20 mouse cellular contexts compared by ENCODE assay signal in the genomic region with DNA sequence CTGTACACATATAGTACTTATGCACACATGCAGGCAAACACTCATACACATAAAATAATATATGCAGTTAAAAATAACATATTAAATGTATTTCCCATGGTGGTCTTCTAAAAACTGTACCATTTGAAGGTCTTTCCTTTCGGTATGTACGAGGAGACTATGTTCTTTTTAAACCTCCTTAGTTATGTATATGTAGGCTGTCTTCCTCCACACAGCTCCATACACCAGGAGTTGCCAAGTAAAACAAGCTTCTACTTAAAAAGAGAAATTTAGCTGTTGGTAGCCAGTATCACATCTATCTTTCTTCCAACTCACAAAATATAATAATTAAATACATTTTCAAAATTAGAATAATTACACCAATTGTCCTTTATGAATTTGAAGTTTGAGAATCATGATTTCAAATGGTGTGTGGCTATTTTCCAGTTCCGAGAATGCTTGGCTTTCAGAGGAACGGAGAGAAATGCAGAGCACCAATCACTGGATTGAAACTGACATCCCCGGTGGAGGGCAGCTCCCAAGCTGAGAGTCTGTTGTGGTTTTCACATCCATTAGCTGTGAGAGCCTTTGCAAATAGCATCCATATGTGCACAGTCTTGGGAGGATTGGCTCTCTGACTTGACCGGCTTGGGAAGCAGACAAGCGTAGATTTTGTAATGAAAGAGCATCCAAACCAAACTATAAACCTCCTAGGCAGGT. TPM values are rescaled to one million over a fixed set of nuclear protein-coding genes. Genes with fewer than 3 reads are reported as not detected.
A peak's percentile ranks its signal among the peaks of the same experiment; 100 is the strongest.
DNase-seq lines count a peak whose midpoint lies in the region; ATAC-seq and TF ChIP-seq lines count a peak whose summit lies in the region.
"Had no signal": no experiment of that assay in that cellular context is flagged by ENCODE, and none has a peak within 500 bp of the region (broad histone marks: within the 10 kb centered on the region; RNA-seq: fewer than 3 reads in every experiment).

No protein-coding gene starts in this region.

- TF ChIP-seq CTCF in lung, adult 2 months (IDR thresholded peaks at IDR 0.05; ENCODE audit: insufficient read depth, low read length) = no peak

- no peak for ATAC-seq in heart, embryonic 13.5 days (ENCODE audit: extremely low read depth, insufficient number of reproducible peaks, low FRiP score, low TSS enrichment)
- peak; percentile 95 for ATAC-seq in embryonic facial prominence, embryonic 14.5 days (ENCODE audit: low read depth)
- peak; percentile 69; the same call in 1 of the 2 replicates for ATAC-seq in limb, embryonic 15.5 days (ENCODE audit: insufficient number of reproducible peaks, low FRiP score, low TSS enrichment, low read depth)
- ATAC-seq: forebrain, embryonic 14.5 days had no signal

- H3K36me3 ChIP-seq in heart, embryonic 13.5 days = no peaks in the 10 kb centered on the region
- no peaks in the 10 kb centered on the region for H3K36me3 ChIP-seq in embryonic facial prominence, embryonic 14.5 days (ENCODE audit: control insufficient read depth, insufficient read depth, low read length)
- H3K36me3 ChIP-seq in limb, embryonic 15.5 days = no peaks in the 10 kb centered on the region
- H3K36me3 ChIP-seq: G1E had no signal

- WGBS in heart, embryonic 13.5 days = 69% methylated on average over 7 of the region's 7 CpGs
- 28% methylated on average over 7 of the region's 7 CpGs for WGBS in embryonic facial prominence, embryonic 14.5 days
- whole genome bisulfite sequencing in limb, embryonic 15.5 days = 31% methylated on average over 7 of the region's 7 CpGs
- 76% methylated on average over 7 of the region's 7 CpGs for WGBS in lung, adult 2 months

- H3K9ac ChIP-seq in heart, embryonic 13.5 days = no peak overlapping the region
- H3K9ac ChIP-seq in embryonic facial prominence, embryonic 14.5 days (ENCODE audit: low read depth, low read length) = no peak overlapping the region
- no peak overlapping the region for H3K9ac ChIP-seq in limb, embryonic 15.5 days

- no peaks in the 10 kb centered on the region for H3K9me3 ChIP-seq in heart, embryonic 13.5 days
- H3K9me3 ChIP-seq in embryonic facial prominence, embryonic 14.5 days (ENCODE audit: control insufficient read depth, low read length) = no peaks in the 10 kb centered on the region
- H3K9me3 ChIP-seq in limb, embryonic 15.5 days = no peaks in the 10 kb centered on the region
- H3K9me3 ChIP-seq: megakaryocyte, embryonic 14.5 days had no signal

- TF ChIP-seq POLR2A in lung, adult 2 months (IDR thresholded peaks at IDR 0.05; ENCODE audit: borderline replicate concordance, extremely low read depth, low read depth, low read length) = no peak

- no peak for DNase-seq in heart, postnatal 10 days
- DNase-seq in brain, adult 2 months (ENCODE audit: low read depth, low spot score) = peak; percentile 6
- DNase-seq in embryonic facial prominence, embryonic 14.5 days (ENCODE audit: low spot score) = peak; percentile 96
- DNase-seq in left cerebral cortex, postnatal 36 days (ENCODE audit: low spot score in 2 of 2) = no peak
- DNase-seq in natural killer cell, adult 2 months (ENCODE audit: low spot score in 2 of 2) = no peak
- DNase-seq in lung, adult 2 months = no peak
- DNase-seq: adrenal gland, postnatal 36 days; cerebellum, adult 11 months; heart, postnatal 4 days; kidney, adult 8-10 months; lung, adult 18-20 months; spleen, adult 18-20 months had no signal

- peak overlapping the region; percentile 44; the same call in 1 of the 2 replicates for H3K27ac ChIP-seq in heart, embryonic 13.5 days (replicated peaks)
- peak overlapping the region; percentile 90 for H3K27ac ChIP-seq in embryonic facial prominence, embryonic 14.5 days (replicated peaks; ENCODE audit: low read depth, low read length)
- peak overlapping the region; percentile 82 for H3K27ac ChIP-seq in limb, embryonic 15.5 days
- H3K27ac ChIP-seq: stomach, postnatal 0 days had no signal

- H3K4me3 ChIP-seq in heart, embryonic 13.5 days = no peak overlapping the region
- no peak overlapping the region for H3K4me3 ChIP-seq in embryonic facial prominence, embryonic 14.5 days (ENCODE audit: low read depth, low read length)
- no peak overlapping the region for H3K4me3 ChIP-seq in limb, embryonic 15.5 days
- H3K4me3 ChIP-seq in lung, adult 2 months (replicated peaks; ENCODE audit: extremely low read depth, low read depth, low read length) = no peak overlapping the region
- H3K4me3 ChIP-seq: megakaryocyte, embryonic 14.5 days; myocyte had no signal

- H3K27me3 ChIP-seq in heart, embryonic 13.5 days (replicated peaks) = no peaks in the 10 kb centered on the region
- no peaks in the 10 kb centered on the region for H3K27me3 ChIP-seq in embryonic facial prominence, embryonic 14.5 days (replicated peaks; ENCODE audit: control insufficient read depth, insufficient read depth, low read length)
- H3K27me3 ChIP-seq in limb, embryonic 15.5 days = no peaks in the 10 kb centered on the region
- H3K27me3 ChIP-seq: megakaryocyte, embryonic 14.5 days had no signal

- intact Hi-C loops in heart, postnatal 10 days (cut with DNase I) = no loop called here
- intact Hi-C loops in left cerebral cortex, postnatal 36 days (cut with DNase I) = no loop called here

- no peak overlapping the region for H3K4me2 ChIP-seq in heart, embryonic 13.5 days
- peak overlapping the region; percentile 35 for H3K4me2 ChIP-seq in embryonic facial prominence, embryonic 14.5 days (ENCODE audit: low read depth, low read length)
- no peak overlapping the region for H3K4me2 ChIP-seq in limb, embryonic 15.5 days

- H3K4me1 ChIP-seq in heart, embryonic 13.5 days = peaks cover 18% of the 10 kb centered on the region
- peaks cover 31% of the 10 kb centered on the region for H3K4me1 ChIP-seq in embryonic facial prominence, embryonic 14.5 days (ENCODE audit: control insufficient read depth, insufficient read depth, low read length)
- H3K4me1 ChIP-seq in limb, embryonic 15.5 days = peaks cover 16% of the 10 kb centered on the region
- H3K4me1 ChIP-seq in lung, adult 2 months (ENCODE audit: control insufficient read depth, insufficient read depth, low read length) = no peaks in the 10 kb centered on the region
- H3K4me1 ChIP-seq: megakaryocyte, embryonic 14.5 days had no signal

RNA-seq across cellular contexts. Expression of a gene that starts 52.1 kb away (rescaled TPM):
- polyA plus RNA-seq in heart, embryonic 13.5 days (2015; fragmentation: Nextera tagmentation; extraction: Ambion mirVana) = 190 and 200 TPM in 2 replicates
- total RNA-seq in heart, postnatal 10 days (2021) = 100 to 1,000 TPM; 455 to 513 TPM
- polyA plus RNA-seq in embryonic facial prominence, embryonic 14.5 days (2014; fragmentation: Nextera tagmentation; extraction: Ambion mirVana) = 841 and 870 TPM in 2 replicates
- 726 and 840 TPM in 2 replicates for polyA plus RNA-seq in limb, embryonic 15.5 days (2015; fragmentation: Nextera tagmentation; extraction: Ambion mirVana)
- total RNA-seq in left cerebral cortex, postnatal 36 days (2021) = 1 to 10 TPM; 2.6 to 3.3 TPM
- 45.0 and 89.0 TPM in 2 replicates for polyA plus RNA-seq in lung, adult 2 months (2012; rRNA removed)
- total RNA-seq: common myeloid progenitor, adult 5-6 weeks had no signal
- polyA plus RNA-seq: G1E had no signal

Comparison
In these comparisons a context has a peak if more than half of its experiments do, and no peak if none do; other contexts are left out.
1. DNase-seq: peak in brain, adult 2 months (single experiment) and embryonic facial prominence, embryonic 14.5 days (single experiment); none in heart, postnatal 10 days (0 of 2), left cerebral cortex, postnatal 36 days (0 of 2), natural killer cell, adult 2 months (0 of 2) and lung, adult 2 months (single experiment).
2. Peak in every context shown above with its lines, with median percentiles within 50 percentile points of each other: H3K27ac ChIP-seq.